Mouse (Mus musculus) left cerebral cortex, postnatal 25 days (tissue): ENCODE data around the gene Parvb. TPM values are rescaled to one million over a fixed set of nuclear protein-coding genes. Genes with fewer than 3 reads are reported as not detected.

ENCODE experiments used
- DNase-seq, 2 experiments: peaks; one replicate each; pipeline ENCODE4 v3.0.0; 2022; ENCODE audit warnings: low spot score in 2 of 2, mixed read lengths in 1 of 2
- intact Hi-C: fragments of 180-260 bp; cut with DNase I; formaldehyde crosslinking; loops from one replicate; pipeline ENCODE4 v1.15.1; 2025
- total RNA-seq, 2 experiments: library from RNA; stranded (reverse); gene quantifications; 2 replicates each; pipeline ENCODE4 v1.2.3; 2021

Parvb gene
- total RNA-seq, 2 experiments from 2014 or later: 25.1 to 27.3 TPM

DNA sequence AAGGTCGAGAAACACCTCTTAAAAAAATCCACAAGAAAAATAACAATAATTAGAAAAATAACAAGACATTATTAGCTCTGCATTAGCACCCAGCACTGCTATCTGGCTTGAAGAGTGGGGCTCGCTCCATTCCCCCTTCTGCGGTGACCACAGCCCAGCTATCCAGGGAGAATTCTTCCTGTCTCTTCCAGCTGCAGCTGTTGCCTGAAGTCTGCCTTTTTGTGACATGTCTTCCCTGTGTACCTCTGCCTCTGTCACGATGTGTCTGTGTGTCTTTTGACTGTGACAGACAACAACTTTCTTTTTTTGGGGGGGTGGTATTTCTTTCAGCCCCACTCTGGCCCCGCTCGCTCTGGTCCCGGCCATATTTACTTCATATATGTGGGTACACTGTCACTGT is 20.8 kb downstream of the Parvb start:
- DNase-seq: no peak
- intact Hi-C loops: no loop called here

DNA sequence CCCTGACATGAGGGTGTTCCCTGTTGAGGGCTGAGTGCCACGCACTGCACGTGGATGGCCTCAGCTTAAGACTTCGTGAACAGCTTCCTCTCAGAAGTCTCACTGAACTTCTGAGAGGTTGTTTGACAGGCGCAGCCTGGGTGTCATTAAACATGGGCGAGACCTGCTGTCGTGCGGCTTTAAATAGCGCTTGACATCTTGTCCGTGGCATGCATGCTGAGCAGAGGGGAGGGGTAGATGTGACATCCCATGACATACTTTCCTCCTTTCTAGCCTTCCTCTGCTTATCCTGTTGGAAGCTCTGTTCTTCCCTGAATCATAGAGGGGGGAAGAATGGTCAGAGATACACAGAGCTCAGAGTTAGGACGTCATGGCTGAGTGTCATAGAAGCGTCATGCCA is 21.9 kb downstream of the Parvb start:
- intact Hi-C loops: no loop called here
- no peak for DNase-seq

DNA sequence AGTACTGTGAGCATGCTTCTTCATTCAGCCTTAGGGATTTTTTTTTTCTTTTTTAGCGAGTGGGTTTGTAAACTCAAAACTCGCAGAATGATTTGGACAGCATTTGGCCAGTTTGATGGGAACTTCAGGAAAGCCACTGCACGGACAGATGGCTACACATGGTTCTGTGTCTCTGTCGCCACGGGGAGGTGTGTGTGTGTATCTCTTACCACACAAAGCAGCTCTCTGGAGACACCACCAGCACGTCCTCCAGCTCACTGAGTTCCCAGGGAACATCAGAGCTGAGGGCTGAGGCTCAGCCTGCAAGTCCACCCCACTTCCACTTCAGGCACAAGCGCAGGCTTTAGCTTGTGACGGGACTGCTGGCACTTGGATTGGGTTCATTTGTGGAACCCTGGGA is 22.5 kb downstream of the Parvb start:
- intact Hi-C loops: no loop called here
- peak in 1 of 2 experiments; percentile 47 for DNase-seq

DNA sequence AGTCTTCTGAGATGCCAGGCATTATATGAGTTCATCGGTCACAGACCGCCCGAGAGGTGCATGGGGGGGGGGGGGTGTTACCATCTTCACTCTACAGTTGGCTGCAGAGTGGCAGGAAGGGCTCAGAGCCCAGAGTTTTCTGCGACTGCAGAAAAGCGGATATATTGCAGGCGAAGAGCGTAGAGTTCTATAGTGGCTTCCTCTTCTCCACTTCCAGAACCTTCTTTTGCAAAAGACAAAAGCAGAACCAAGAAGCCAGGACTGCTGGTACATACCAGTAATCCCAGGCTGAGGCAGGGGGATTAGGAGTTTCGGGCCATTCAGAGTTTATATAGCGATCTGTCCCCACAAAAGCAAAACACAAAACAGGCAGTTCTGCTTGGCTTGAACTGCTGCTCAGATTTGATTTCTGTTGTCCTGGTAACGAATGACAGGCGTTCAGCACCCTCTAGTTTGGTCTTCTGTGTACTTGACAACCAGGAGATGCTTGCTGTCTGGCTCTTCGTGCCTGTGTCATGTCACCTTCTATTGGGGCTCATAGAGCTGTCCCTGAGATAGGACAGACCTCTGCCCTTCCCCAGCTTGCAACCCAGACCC is 24.5 kb downstream of the Parvb start:
- DNase-seq: no peak
- intact Hi-C loops: no loop called here

DNA sequence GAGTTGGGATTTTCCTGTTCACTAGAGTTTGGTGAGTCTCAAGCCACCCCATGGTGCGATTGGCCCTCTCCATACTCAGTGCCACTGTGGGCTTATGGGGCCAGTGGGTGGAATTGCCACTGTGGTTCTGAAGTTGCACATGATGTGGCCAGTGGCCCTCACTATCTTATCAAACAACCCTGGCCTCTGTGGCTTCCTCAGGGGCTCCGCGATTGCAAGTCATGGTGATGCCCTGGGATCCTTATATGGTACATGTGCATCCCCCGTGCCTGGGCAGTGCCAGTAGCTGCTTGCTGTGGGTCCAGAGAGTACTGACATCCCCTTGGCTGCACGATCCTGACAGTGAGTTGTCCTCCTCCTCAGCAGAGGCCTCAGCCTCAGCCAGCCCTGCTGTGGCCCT is 25.0 kb downstream of the Parvb start:
- intact Hi-C loops: no loop called here
- no peak for DNase-seq

DNA sequence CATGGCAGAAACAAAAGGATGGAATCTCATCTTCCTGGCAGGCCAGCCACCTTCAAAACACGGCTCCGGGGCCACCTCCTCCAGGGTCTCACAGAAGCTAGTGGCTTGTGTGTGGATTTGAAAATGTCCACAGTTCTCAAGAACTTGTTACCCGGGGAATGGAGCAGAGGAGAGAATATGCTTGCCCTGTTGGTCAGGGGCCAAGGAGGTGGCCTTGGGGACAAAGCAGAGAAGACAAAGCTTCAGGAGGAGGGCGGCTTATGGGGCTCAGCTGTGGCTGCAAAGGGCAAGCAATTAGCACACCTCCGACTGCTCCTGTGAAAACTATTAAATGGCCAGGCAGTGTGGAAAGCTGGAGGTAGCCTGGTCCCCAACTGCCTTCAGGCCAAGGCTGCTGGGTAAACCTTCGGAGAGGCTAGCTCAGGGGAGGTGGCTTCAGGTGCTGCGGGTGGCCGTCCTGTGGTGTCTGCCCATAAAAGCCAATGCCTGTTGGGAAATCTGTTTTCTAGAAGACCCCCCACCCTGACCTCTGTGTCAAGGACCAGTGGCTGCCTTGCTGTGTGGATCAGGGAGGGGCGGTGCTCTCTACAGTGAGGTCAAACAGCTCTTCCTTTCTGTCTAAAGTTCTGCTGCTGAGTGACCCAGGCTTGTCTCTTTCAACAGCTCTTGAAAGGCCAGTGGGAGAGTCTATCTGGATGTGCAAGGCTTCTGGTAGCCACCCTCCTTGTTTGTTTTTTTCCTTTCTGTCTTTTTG is 26.9 kb downstream of the Parvb start:
- DNase-seq: no peak
- intact Hi-C loops: no loop called here

DNA sequence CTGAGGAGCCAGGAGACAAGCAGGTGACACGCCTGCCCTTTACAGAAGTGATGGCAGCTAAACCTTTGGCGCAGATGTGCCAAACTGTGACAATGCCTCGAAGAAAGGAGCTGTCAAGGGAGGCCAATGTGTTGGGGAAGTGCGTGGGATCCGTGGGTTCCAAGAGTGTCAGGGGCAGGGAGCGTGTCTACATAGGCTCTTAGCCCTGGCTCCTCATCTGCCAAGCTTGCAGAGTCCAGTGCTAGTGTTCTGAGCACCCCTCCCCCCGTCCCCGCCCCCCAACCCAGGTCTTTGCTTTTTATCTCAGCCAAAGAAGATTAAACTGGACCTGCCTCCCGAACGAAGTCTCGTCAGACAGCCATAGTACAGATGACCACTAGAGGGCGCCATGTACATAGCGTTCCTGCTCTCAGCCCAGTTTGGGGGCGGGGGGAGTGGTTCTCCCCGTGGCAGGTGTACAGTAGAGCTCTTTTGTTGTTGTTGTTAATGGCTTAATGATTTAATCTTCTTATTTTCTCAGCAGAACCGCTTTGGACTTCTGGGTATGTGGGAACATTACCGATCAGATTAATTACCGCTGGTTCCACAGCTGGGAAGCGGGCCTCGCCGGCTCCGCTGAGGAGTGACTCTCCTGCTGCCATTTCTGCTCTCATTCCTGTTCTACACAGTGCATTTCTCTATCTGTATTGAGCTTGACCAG is 28.4 kb downstream of the Parvb start:
- intact Hi-C loops: loop anchor here (1.0 to 2.0 kb wide), 2 partner anchors 47 to 354 kb away; no protein-coding TSS in a partner anchor
- DNase-seq: peak; percentile 84 to 88

DNA sequence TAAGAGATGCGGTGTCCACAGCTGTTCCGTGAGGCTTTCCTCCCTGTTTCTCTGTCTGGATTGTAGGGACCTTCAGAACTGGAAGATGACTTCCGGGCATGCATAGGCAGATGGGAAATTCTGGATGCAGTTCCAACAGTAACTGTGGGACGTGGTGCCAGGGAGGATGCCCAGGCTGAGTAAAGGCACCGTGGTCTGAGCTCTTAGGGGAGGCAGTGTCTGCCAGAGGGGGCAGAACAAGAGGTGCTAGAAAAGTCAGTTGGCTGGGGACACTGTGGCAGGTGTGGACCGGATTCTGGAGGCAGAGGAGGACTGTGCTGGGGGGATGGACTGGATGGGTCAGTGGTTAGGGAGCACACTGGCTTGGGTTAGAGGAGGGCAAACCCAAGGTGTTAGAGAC is 30.8 kb downstream of the Parvb start:
- intact Hi-C loops: no loop called here
- no peak for DNase-seq

DNA sequence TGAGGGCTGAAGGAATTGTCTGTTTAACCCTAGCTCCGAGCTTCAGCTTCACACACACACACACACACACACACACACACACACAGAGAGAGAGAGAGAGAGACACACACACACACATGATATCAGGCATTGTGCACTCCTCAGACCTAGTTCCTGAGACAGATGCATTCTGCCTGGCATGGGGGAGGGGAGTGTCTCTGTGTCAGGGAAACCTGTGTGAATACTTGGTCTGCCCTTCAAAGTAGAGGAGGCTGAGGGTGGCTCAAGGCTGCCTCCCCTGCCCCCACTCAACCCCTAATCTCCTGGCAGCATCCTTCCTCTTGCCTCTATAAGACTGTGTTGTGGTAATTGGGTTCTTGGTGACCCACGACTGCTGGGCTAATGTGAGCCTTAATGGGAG is 31.7 kb downstream of the Parvb start:
- intact Hi-C loops: no loop called here
- DNase-seq: no peak

DNA sequence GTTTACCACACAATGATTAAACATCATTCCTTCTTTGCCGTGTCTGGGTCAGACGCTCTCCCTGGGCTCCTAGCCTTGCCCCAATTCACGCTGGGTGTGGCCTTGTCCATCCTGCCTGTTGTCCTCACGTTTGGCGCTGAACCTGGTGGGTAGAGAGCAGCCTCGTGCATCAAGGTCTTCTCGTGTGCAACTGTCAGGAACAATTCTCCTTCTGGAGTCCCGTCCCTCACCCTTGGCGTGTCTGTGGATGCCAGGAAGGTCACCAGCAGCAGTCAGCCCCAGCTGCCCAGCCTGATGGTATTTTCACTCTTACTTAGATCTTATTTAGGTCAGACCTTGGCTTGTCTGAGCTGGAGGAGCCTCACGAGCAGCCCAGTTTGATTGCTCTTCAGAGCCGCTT is 33.3 kb downstream of the Parvb start:
- no peak for DNase-seq
- intact Hi-C loops: no loop called here

DNA sequence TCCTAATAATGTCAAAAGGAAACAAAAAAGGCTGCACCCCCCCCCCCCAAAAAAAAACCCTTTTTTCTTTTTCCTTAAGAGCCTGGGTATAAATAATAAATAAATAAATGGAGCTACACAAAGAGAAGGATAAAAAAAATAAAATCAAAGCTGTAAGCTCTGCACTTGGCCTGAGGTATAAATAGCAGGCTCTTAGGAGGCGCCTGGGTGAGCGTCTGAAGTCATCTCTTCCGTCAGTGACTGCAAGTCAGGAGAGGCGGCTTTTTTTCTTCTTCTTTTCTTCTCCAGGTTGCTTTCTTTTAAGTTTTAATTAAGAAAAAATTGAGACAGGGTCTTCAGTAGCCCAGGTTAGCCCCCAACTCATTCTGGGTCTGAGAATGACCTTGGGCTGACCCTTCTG is 34.4 kb downstream of the Parvb start:
- intact Hi-C loops: no loop called here
- no peak for DNase-seq

DNA sequence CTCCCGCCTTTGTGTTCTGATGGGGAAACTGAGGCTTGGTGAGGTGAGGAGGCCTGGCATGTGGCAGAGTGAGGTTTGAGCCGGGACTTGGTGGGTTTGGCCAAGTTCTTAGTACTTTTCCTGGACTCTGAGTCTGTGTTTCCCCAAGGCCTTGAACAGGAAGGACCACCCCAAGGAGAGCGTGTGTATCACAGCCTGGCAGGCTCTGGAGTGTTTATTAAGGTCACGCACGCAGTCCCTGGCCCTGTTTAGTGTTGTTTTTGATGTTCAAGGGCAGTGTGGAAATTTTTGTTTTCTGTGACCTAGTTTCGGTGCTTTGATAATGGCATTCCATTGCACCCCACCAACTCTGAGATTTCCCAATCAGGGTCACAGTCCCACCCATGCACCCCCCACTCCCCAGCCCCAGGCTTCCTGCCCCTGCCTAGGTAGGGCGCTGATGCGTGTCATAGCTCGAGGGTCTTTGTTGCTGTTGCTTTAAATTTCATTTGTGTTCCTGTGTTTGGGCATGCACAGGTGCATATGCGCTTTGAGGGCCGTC is 35.9 kb downstream of the Parvb start:
- intact Hi-C loops: no loop called here
- no peak for DNase-seq

DNA sequence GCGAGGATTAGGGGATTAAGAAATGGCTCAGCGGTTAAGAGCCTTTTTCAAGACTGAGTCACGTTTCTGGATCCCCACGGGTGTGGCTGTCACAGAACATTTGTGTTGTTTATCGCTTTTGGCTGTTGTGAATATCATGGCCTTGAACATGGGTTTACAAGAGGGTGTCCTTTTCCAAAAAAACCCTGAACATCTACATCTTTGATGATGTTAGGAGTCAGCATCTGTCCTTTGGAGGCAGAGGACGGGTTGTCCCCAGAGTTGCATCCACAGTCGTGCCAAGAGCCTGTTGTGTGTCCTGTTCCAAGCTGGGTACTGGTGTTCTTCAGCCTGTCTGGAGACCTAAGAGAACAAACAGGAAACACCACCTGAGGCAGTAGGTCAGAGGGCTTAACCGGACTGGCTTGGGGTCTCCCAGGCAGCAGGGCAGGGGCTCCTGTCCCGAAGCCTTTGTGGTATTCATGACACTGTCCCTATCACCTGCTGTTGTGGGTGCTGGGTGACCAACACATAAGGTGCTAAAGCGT is 37.3 kb downstream of the Parvb start:
- intact Hi-C loops: no loop called here
- no peak for DNase-seq

DNA sequence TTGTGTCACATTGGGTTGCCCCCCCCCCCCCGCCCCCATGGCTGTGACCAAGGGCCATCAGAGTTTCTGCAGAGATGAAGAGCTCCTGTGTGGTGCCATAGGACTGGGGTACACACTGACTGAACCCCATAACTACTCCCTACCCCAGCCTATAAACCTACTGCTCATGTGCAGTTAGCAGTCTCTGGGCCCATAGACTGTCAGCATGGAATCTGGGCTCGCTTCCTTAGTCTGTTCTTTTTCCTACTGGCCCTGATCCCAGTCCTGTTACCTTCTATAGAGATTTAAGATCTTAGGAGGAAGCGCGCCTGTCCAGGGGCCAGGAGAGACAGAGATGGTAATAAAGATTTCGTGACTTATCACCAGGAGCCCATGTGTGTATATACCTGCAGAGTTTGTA is 38.2 kb downstream of the Parvb start:
- intact Hi-C loops: no loop called here
- peak in 1 of 2 experiments; percentile 28 for DNase-seq

DNA sequence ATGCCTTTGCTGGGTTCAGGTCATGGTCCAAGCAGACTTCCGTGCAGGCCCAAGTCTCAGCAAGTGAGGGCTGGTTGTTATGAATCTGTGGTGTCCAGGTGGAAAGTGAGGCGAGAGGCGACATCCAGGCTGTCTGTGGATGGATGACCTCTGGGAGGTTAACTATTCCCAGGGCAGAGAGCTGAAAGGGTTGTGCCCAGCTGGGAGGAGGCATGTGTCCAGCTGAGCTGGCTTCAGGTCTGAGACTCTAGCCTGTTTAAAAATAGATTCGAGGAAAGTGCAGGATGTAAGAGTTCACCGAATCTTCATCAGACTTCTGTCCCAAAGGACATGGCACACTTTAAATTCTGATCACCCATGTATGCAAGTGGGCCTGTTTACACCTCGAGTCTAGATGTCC is 38.6 kb downstream of the Parvb start:
- DNase-seq: no peak
- intact Hi-C loops: no loop called here

DNA sequence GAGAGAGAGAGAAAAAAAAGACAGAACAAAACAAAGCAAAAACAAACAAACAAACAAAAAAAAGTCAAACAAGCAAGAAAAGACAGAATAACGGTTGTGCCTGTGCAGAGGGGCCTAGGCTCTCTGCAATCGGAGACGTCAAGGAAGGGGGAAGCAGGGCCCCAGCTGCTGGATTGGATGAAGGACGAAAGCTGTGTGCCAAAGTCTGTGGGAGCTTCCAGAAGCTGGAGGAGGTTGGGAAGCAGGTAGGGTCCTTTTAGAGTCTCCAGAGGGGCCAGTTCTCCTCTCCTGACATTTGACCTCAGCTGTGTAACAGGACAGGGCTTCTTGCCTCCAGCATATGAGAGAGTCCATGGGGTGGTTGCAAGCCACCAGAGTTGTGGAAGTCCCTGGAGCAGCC is 44.2 kb downstream of the Parvb start:
- intact Hi-C loops: no loop called here

DNA sequence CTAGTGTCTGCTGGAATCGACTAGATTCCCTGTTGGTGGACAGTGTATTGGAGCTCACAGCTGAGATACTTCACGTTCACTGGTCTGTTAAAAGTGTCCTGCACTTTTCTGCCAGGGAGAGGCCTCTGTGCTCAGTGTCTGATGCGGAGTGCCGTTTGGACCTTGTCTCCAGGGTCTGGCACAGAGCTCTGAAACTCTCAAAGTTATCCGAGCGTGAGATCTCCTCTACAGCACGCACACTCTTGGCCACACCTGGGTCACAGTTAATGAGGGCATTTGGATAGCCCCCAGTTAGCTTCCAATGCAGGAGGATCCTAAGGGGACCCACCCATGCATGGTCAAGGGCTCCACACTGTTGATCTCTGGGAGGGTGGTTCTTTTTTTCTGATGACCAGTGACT is 46.2 kb downstream of the Parvb start:
- DNase-seq: no peak
- intact Hi-C loops: no loop called here

More for the DNA sequence above, 44.2 kb downstream of the Parvb start:
- no peak for DNase-seq

DNA sequence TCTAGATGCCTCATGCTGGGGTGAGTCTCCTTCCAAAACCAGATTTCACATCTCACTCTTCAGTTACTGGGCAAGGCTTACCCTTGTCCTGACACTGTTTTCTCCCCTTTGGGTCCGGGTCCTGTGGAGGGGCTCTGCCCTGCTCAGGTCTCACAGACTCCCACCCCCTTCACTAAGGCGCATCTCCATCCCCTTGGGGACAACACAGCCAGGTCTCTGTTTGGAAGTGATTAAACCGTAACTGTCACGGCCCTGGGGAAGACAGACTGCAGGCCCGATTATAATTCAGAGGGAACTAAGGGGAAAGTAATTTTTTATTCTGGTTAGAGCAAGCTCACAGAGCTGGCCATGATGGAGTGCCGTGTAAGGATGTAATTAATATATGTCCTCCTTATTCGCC is 46.8 kb downstream of the Parvb start:
- intact Hi-C loops: no loop called here

DNA sequence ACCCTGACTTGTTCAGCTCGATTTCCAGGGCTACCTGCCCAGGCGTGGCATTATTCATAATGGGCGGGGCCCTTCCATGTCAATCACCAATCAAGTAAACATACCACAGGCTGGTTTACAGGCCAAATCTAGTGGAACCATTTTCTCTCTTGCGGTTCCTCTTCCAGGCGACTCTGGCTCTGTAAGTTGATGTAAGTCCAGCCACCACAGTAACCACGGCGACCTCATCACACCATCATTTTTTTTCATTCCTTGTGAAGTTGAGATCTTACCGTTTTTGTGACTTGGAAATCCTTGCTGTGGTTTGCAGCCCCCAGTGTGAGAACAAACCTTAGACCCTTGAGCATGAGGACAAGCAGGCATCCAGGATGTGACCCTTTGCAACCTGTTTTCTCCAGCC is 48.5 kb downstream of the Parvb start:
- intact Hi-C loops: no loop called here
- no peak for DNase-seq

More for the DNA sequence above, 46.8 kb downstream of the Parvb start:
- no peak for DNase-seq

DNA sequence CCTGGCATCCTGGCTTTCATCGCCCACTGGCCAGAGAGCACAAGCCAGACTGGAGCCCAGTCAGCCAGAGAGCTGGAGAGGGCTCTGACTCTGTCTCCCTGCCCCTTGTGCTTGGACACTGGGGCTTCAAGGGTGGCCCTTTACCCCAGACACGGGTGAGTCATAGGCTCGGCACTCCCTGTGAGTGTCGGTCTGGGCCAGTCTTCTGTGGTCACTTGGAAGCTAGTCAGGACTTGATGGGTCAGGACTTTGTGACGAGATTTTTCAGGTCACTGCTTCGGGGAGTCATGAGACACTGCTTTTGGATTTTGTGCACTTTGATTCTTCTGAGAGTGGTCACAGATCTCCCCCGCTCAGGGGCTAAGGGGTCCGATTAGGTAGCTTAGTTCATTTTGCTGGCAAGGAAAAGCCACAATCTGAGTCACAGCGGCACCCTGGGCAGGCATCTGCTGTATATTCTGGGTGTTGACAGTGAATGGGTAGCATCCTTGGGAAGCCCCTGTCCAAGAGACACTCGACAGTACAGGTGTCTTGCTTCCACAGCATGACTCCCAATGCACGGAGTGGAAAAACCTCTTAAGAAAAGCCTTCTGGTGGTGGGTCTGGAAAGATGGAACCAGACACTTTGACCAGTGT is 49.0 kb downstream of the Parvb start:
- DNase-seq: no peak
- intact Hi-C loops: no loop called here
